8 mouse cellular contexts compared by ENCODE assay signal in the genomic region with DNA sequence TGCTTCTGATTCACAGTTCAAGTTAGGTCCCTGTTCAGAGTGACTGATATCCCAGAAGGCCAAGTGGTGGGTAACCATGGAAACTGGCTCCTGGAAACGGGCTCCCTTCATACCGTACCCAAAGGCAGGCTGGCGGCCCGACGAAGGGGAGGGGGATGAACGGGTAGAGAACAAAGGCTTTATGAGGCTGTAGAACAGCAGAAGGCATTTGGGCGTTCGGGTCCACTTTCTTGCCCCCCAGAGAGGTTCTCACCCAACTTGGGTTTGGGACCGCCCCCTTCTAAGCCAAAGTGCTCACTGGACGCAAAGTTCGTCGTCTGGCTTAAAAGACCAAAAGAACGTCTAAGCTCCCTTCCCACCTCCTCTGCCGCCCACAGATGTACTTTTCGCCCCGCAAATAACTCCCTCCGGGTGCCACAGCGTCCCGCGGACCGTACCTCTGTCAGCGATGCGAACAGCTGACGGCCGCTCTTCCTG. TPM values are rescaled to one million over a fixed set of nuclear protein-coding genes. Genes with fewer than 3 reads are reported as not detected.
DNase-seq lines count a peak whose midpoint lies in the region; ATAC-seq and TF ChIP-seq lines count a peak whose summit lies in the region.

No protein-coding gene starts in this region.

- no peak for TF ChIP-seq CTCF in bone marrow, adult 2 months (IDR thresholded peaks at IDR 0.05; ENCODE audit: control insufficient read depth, insufficient read depth, low read length)
- no peak for TF ChIP-seq CTCF in liver, embryonic 14.5 days (IDR thresholded peaks at IDR 0.05; ENCODE audit: low read depth)
- no peak for TF ChIP-seq CTCF in testis, adult 2 months (IDR thresholded peaks at IDR 0.05; ENCODE audit: control insufficient read depth, insufficient read depth, insufficient replicate concordance, low read depth, low read length)

- H3K27me3 ChIP-seq in heart, embryonic 14.5 days (ENCODE audit: control insufficient read depth, insufficient read depth, low read length) = no peaks in the 10 kb centered on the region
- no peaks in the 10 kb centered on the region; the same call in 1 of the 2 replicates for H3K27me3 ChIP-seq in liver, embryonic 14.5 days (ENCODE audit: control insufficient read depth, insufficient read depth, low read length)
- H3K27me3 ChIP-seq in testis, adult 2 months (ENCODE audit: control insufficient read depth, insufficient read depth, low read length) = no peaks in the 10 kb centered on the region

- H3K9ac ChIP-seq in heart, embryonic 14.5 days (ENCODE audit: low read length) = peak overlapping the region; percentile 72
- peak overlapping the region; percentile 69 for H3K9ac ChIP-seq in liver, embryonic 14.5 days (replicated peaks)

- peak overlapping the region; percentile 87 for H3K4me3 ChIP-seq in bone marrow, adult 2 months (replicated peaks; ENCODE audit: control insufficient read depth, low read depth, low read length)
- peak overlapping the region; percentile 94 to 95 for H3K4me3 ChIP-seq in heart, embryonic 14.5 days (ENCODE audit: control insufficient read depth in 1 of 2, insufficient read depth in 1 of 2, low read depth in 1 of 2, low read length in 2 of 2)
- H3K4me3 ChIP-seq in liver, embryonic 14.5 days (ENCODE audit: insufficient read depth in 1 of 2, low read depth in 2 of 2, low read length in 2 of 2) = peak overlapping the region; percentile 75 to 93
- peak overlapping the region; percentile 95 for H3K4me3 ChIP-seq in testis, adult 2 months (ENCODE audit: control insufficient read depth, low read depth, low read length)

- peaks cover 32% of the 10 kb centered on the region for H3K36me3 ChIP-seq in heart, embryonic 14.5 days (ENCODE audit: control insufficient read depth, insufficient read depth, low read length)
- peaks cover 3% of the 10 kb centered on the region for H3K36me3 ChIP-seq in liver, embryonic 14.5 days (replicated peaks; ENCODE audit: control insufficient read depth, insufficient read depth, low read depth)
- no peaks in the 10 kb centered on the region; the same call in 1 of the 2 replicates for H3K36me3 ChIP-seq in testis, adult 2 months (ENCODE audit: control insufficient read depth, insufficient read depth, low read length)

- ATAC-seq in erythroblast, adult 5-6 weeks (replicated peaks; ENCODE audit: low FRiP score, poor library complexity, severe bottlenecking) = peak; percentile 84
- ATAC-seq in heart, embryonic 14.5 days (ENCODE audit: insufficient number of reproducible peaks, insufficient read depth, low FRiP score, low read depth) = peak; percentile 65; the same call in 1 of the 2 replicates
- peak; percentile 64 for ATAC-seq in liver, embryonic 14.5 days (ENCODE audit: insufficient read depth)

- H3K9me3 ChIP-seq in heart, embryonic 14.5 days (ENCODE audit: control insufficient read depth, low read length) = no peaks in the 10 kb centered on the region
- no peaks in the 10 kb centered on the region for H3K9me3 ChIP-seq in liver, embryonic 14.5 days (ENCODE audit: control insufficient read depth, low read length)

- peak overlapping the region; percentile 89 for H3K4me2 ChIP-seq in heart, embryonic 14.5 days (ENCODE audit: low read length)
- peak overlapping the region; percentile 72 for H3K4me2 ChIP-seq in liver, embryonic 14.5 days (ENCODE audit: low read depth)

- TF ChIP-seq POLR2A in bone marrow, adult 2 months (IDR thresholded peaks at IDR 0.05; ENCODE audit: borderline replicate concordance, control insufficient read depth, low read depth, low read length) = no peak
- TF ChIP-seq POLR2A in testis, adult 2 months (IDR thresholded peaks at IDR 0.05; ENCODE audit: control insufficient read depth, low read depth, low read length) = no peak; the same call in 1 of the 2 replicates

- no peak for TF ChIP-seq EP300 in liver, embryonic 14.5 days (IDR thresholded peaks at IDR 0.05; ENCODE audit: low read depth)

- peak overlapping the region; percentile 73 for H3K27ac ChIP-seq in bone marrow, adult 2 months (ENCODE audit: control insufficient read depth, insufficient read depth, low read depth, low read length, poor library complexity)
- peak overlapping the region; percentile 6 to 70 for H3K27ac ChIP-seq in heart, embryonic 14.5 days (replicated peaks in 1 of 2; ENCODE audit: control insufficient read depth in 1 of 2, insufficient read depth in 1 of 2, low read depth in 2 of 2, low read length in 2 of 2)
- peak overlapping the region; percentile 56 for H3K27ac ChIP-seq in liver, embryonic 14.5 days
- peak overlapping the region; percentile 55 for H3K27ac ChIP-seq in testis, adult 2 months (ENCODE audit: control insufficient read depth, insufficient read depth, low read depth, low read length)

- DNase-seq in ES-CJ7 (ENCODE audit: low read depth, low spot score) = peak; percentile 82
- DNase-seq in kidney, postnatal 25 days = peak; percentile 54 to 76
- DNase-seq in liver, embryonic 14.5 days (ENCODE audit: low read depth in 3 of 3, low spot score in 3 of 3) = peak; percentile 49 to 61 (median 54)
- DNase-seq in natural killer cell, adult 2 months (ENCODE audit: low spot score in 2 of 2) = peak; percentile 26 to 38

- H3K4me1 ChIP-seq in bone marrow, adult 2 months (ENCODE audit: control insufficient read depth, insufficient read depth, low read length) = peaks cover 2% of the 10 kb centered on the region; the same call in 1 of the 2 replicates
- peaks cover 3 to 6% of the 10 kb centered on the region in 2 experiments for H3K4me1 ChIP-seq in heart, embryonic 14.5 days (ENCODE audit: control insufficient read depth in 2 of 2, insufficient read depth in 2 of 2, low read length in 2 of 2)
- H3K4me1 ChIP-seq in liver, embryonic 14.5 days (replicated peaks; ENCODE audit: control insufficient read depth in 2 of 2, insufficient read depth in 2 of 2, low read length in 1 of 2) = peaks cover 9% of the 10 kb centered on the region in 2 experiments
- H3K4me1 ChIP-seq in testis, adult 2 months (ENCODE audit: control insufficient read depth, insufficient read depth, low read length) = peaks cover 2% of the 10 kb centered on the region; the same call in 1 of the 2 replicates

- under 1% methylated on average over 25 of the region's 25 CpGs for WGBS in bone marrow, adult 2 months
- WGBS in heart, embryonic 14.5 days = under 1% methylated on average over 25 of the region's 25 CpGs
- WGBS in liver, embryonic 14.5 days (ENCODE audit: insufficient replicate concordance) = under 1% methylated on average over 25 of the region's 25 CpGs

RNA-seq across cellular contexts. Expression of gene Dhx40, which starts 0.5 kb away (rescaled TPM):
- 7.1 and 18.2 TPM in 2 replicates for polyA plus RNA-seq in bone marrow, adult 2 months (2011; ENCODE audit: insufficient read depth, insufficient read length, low replicate concordance, missing spikeins)
- 32.3 and 41.0 TPM in 2 replicates for total RNA-seq in erythroblast, adult 5-6 weeks (2015; ENCODE audit: low replicate concordance)
- total RNA-seq in erythroblast, adult 5-6 weeks (2017; ENCODE audit: low replicate concordance) = 45.7 and 49.2 TPM in 2 replicates
- polyA plus RNA-seq in heart, embryonic 14.5 days (2014; fragmentation: Nextera tagmentation; extraction: Ambion mirVana) = 17.0 and 17.9 TPM in 2 replicates
- polyA plus RNA-seq in liver, embryonic 14.5 days (2012; rRNA removed) = 2.5 and 3.9 TPM in 2 replicates
- 8.0 and 8.2 TPM in 2 replicates for polyA plus RNA-seq in liver, embryonic 14.5 days (2014; fragmentation: Nextera tagmentation; extraction: Ambion mirVana)
- 24.1 and 30.2 TPM in 2 replicates for polyA plus RNA-seq in testis, adult 2 months (2012; rRNA removed)

RNA-seq across cellular contexts. Expression of gene Cltc, which starts 49.7 kb away (rescaled TPM):
- 72.0 and 82.1 TPM in 2 replicates for polyA plus RNA-seq in bone marrow, adult 2 months (2011; ENCODE audit: insufficient read depth, insufficient read length, low replicate concordance, missing spikeins)
- total RNA-seq in erythroblast, adult 5-6 weeks (2015; ENCODE audit: low replicate concordance) = 232 and 330 TPM in 2 replicates
- 190 and 199 TPM in 2 replicates for total RNA-seq in erythroblast, adult 5-6 weeks (2017; ENCODE audit: low replicate concordance)
- polyA plus RNA-seq in heart, embryonic 14.5 days (2014; fragmentation: Nextera tagmentation; extraction: Ambion mirVana) = 172 and 177 TPM in 2 replicates
- polyA plus RNA-seq in liver, embryonic 14.5 days (2012; rRNA removed) = 66.9 and 70.0 TPM in 2 replicates
- 95.9 and 109 TPM in 2 replicates for polyA plus RNA-seq in liver, embryonic 14.5 days (2014; fragmentation: Nextera tagmentation; extraction: Ambion mirVana)
- polyA plus RNA-seq in testis, adult 2 months (2012; rRNA removed) = 32.3 and 38.1 TPM in 2 replicates

Comparison
In these comparisons a context has a peak if more than half of its experiments do, and no peak if none do; other contexts are left out.
1. Peak in every context shown above with its lines: DNase-seq, ATAC-seq, H3K4me3 ChIP-seq and H3K27ac ChIP-seq.
2. DNase-seq: peak in every context shown above with its lines; median percentile 82 in ES-CJ7; 65 in kidney, postnatal 25 days; 54 in liver, embryonic 14.5 days; 32 in natural killer cell, adult 2 months.